Mouse (Mus musculus): ENCODE results near the gene Adgra1. TPM values are rescaled to one million over a fixed set of nuclear protein-coding genes. Genes with fewer than 3 reads are reported as not detected.

Adgra1 gene
- polyA plus RNA-seq, 1 experiment from 2014 or later = not detected

DNA sequence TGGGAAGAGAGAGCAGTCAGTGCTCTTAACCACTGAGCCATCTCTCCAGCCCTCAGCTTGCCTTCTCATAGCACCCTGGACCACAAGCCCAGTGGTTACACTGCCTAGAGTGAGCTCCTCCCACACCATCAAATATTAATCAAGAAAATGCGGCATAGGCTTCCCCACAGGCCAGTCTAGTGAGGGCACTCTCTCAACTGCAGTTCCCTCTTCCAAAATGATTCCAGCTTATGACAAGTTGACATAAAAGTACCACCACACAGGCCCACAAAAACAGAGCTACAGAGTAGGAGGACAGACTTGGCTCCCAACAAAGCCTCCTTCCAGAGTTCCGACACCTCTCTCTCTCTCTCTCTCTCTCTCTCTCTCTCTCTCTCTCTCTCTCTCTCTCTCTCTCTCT lies 29.1 kb downstream of the Adgra1 start:
- no peaks in the 10 kb centered on the region for H3K9me3 ChIP-seq (ENCODE audit: low read length)
- no peaks in the 10 kb centered on the region for H3K36me3 ChIP-seq (replicated peaks; ENCODE audit: insufficient read depth, low read length)
- H3K9ac ChIP-seq (replicated peaks) = no peak overlapping the region
- H3K4me1 ChIP-seq (ENCODE audit: insufficient read depth) = no peaks in the 10 kb centered on the region
- TF ChIP-seq CTCF (IDR thresholded peaks at IDR 0.05; ENCODE audit: low read depth) (no peak), EP300 (IDR thresholded peaks at IDR 0.05; ENCODE audit: low read depth) (no peak)
- no peak for DNase-seq
- no peaks in the 10 kb centered on the region for H3K27me3 ChIP-seq (ENCODE audit: insufficient read depth, low read length)
- no peak overlapping the region for H3K4me2 ChIP-seq (ENCODE audit: low read depth, low read length)
- 63% methylated on average over 2 of the region's 2 CpGs for WGBS (ENCODE audit: insufficient replicate concordance)
- no peak overlapping the region for H3K27ac ChIP-seq (ENCODE audit: low read depth)
- H3K4me3 ChIP-seq (ENCODE audit: low read depth, low read length) = no peak overlapping the region
- no peak for ATAC-seq

DNA sequence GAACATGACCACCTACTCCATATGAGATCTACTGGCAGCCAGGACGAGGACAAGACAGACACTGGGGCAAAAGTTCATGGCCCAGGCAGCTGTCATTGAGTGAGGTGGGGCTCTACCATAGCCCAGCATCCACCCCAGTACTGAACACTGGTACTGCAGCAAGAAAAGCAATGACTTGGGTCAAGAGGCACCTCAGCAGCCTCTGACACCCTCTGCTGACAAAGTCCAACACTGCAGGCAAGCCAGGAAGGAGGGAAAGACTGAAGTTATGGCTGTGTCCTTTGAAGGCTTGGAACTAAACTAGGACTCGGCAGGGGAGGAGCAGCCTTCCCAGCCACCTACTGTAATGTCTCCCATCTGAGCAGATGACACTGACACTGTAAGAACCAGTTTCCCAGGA lies 30.3 kb downstream of the Adgra1 start:
- ATAC-seq = no peak
- Histone ChIP-seq H3K36me3 (replicated peaks; ENCODE audit: insufficient read depth, low read length) (no peaks in the 10 kb centered on the region), H3K9me3 (ENCODE audit: low read length) (no peaks in the 10 kb centered on the region), H3K27me3 (ENCODE audit: insufficient read depth, low read length) (no peaks in the 10 kb centered on the region), H3K4me1 (ENCODE audit: insufficient read depth) (no peaks in the 10 kb centered on the region), H3K4me2 (ENCODE audit: low read depth, low read length) (no peak overlapping the region), H3K9ac (replicated peaks) (no peak overlapping the region), H3K4me3 (ENCODE audit: low read depth, low read length) (no peak overlapping the region), H3K27ac (ENCODE audit: low read depth) (no peak overlapping the region)
- no peak for DNase-seq
- 40% methylated on average over 2 of the region's 2 CpGs for WGBS (ENCODE audit: insufficient replicate concordance)
- TF ChIP-seq EP300 (IDR thresholded peaks at IDR 0.05; ENCODE audit: low read depth) (no peak), CTCF (IDR thresholded peaks at IDR 0.05; ENCODE audit: low read depth) (peak; percentile 29; the same call in 1 of the 2 replicates)

DNA sequence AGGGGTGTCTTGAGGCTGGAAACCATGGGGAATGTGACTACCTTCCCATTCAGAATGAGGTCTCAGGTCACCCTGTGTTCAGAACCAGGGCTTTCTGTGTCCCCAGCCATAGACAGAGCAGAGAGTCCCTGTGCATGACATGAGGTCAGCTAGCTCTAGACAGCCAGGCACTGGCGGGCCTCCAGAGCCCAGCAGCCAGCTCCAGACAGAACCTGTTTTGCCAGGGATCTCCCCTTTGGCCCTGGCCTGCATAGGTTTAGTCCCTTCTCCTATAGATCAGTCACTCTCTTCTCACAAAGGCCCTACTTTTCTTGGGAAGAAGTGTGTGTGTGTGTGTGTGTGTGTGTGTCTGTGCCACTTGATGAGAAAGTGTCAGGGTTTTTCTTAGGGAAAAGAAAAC lies 30.9 kb downstream of the Adgra1 start:
- DNase-seq = no peak
- no peak for ATAC-seq
- H3K4me2 ChIP-seq (ENCODE audit: low read depth, low read length) = no peak overlapping the region
- TF ChIP-seq EP300 (IDR thresholded peaks at IDR 0.05; ENCODE audit: low read depth) (no peak), CTCF (IDR thresholded peaks at IDR 0.05; ENCODE audit: low read depth) (no peak)
- H3K4me3 ChIP-seq (ENCODE audit: low read depth, low read length) = no peak overlapping the region
- no peaks in the 10 kb centered on the region for H3K36me3 ChIP-seq (replicated peaks; ENCODE audit: insufficient read depth, low read length)
- H3K27me3 ChIP-seq (ENCODE audit: insufficient read depth, low read length) = no peaks in the 10 kb centered on the region
- no peak overlapping the region for H3K9ac ChIP-seq (replicated peaks)
- WGBS (ENCODE audit: insufficient replicate concordance) = 42% methylated on average over 1 of the region's 1 CpGs
- no peak overlapping the region for H3K27ac ChIP-seq (ENCODE audit: low read depth)
- no peaks in the 10 kb centered on the region for H3K4me1 ChIP-seq (ENCODE audit: insufficient read depth)
- no peaks in the 10 kb centered on the region for H3K9me3 ChIP-seq (ENCODE audit: low read length)

DNA sequence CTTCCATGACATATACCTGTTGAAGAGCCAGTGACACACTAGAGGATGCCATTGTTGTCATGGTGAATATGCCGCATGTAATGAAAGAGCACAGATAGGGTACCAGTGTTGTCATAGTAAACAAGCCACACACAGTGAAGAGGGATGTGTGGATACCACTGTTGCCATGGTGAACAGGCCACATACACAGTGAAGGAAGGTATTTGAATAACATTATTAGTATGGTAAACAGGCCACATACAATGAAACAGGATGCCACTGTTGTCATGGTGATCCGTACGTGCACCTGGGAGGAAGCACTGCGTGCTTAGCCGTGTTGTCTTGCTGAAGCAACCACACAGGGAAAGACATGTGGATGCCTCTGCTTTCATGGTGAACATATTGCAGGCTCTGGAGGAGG lies 37.0 kb downstream of the Adgra1 start:
- TF ChIP-seq EP300 (IDR thresholded peaks at IDR 0.05; ENCODE audit: low read depth) (no peak), CTCF (IDR thresholded peaks at IDR 0.05; ENCODE audit: low read depth) (no peak)
- Histone ChIP-seq H3K27ac (ENCODE audit: low read depth) (no peak overlapping the region), H3K27me3 (ENCODE audit: insufficient read depth, low read length) (no peaks in the 10 kb centered on the region), H3K4me1 (ENCODE audit: insufficient read depth) (no peaks in the 10 kb centered on the region), H3K4me3 (ENCODE audit: low read depth, low read length) (no peak overlapping the region), H3K36me3 (replicated peaks; ENCODE audit: insufficient read depth, low read length) (no peaks in the 10 kb centered on the region), H3K9me3 (ENCODE audit: low read length) (no peaks in the 10 kb centered on the region), H3K9ac (replicated peaks) (no peak overlapping the region), H3K4me2 (ENCODE audit: low read depth, low read length) (no peak overlapping the region)
- DNase-seq (no peak), ATAC-seq (no peak)
- 80% methylated on average over 5 of the region's 5 CpGs for WGBS (ENCODE audit: insufficient replicate concordance)

DNA sequence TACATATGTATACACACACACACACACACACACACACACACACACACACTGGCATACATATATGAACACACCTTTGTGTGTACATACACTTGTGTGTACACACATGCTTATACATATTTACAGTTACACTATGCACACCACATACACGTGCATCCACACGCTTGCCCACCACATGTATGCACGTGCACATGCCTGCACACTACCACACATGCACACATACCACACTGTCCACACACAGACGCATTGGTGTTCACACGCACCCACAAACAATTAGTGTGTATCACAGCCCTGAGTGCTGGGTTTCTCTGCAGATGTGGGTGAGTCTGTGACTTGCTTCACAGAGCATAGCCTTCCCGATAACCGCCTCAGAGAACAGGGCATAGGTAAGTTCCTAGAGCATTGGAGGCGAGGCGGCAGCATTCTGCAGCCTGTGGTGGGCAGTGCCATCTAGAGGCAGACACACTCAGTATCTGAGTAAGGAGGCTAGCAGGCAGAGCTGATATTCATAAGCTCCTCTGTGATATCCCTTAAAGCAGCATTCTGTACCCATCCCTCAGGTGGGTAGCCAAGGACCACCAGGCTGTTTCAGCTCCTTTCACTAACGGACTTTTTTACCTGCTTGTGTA lies 43.3 kb downstream of the Adgra1 start:
- ATAC-seq (no peak), DNase-seq (no peak)
- H3K9me3 ChIP-seq (ENCODE audit: low read length) = no peaks in the 10 kb centered on the region
- WGBS (ENCODE audit: insufficient replicate concordance) = 62% methylated on average over 10 of the region's 10 CpGs
- no peak overlapping the region for H3K4me2 ChIP-seq (ENCODE audit: low read depth, low read length)
- TF ChIP-seq EP300 (IDR thresholded peaks at IDR 0.05; ENCODE audit: low read depth) (no peak), CTCF (IDR thresholded peaks at IDR 0.05; ENCODE audit: low read depth) (peak; percentile 46)
- H3K4me1 ChIP-seq (ENCODE audit: insufficient read depth) = no peaks in the 10 kb centered on the region
- H3K9ac ChIP-seq (replicated peaks) = no peak overlapping the region
- no peak overlapping the region for H3K4me3 ChIP-seq (ENCODE audit: low read depth, low read length)
- H3K27me3 ChIP-seq (ENCODE audit: insufficient read depth, low read length) = no peaks in the 10 kb centered on the region
- no peaks in the 10 kb centered on the region for H3K36me3 ChIP-seq (replicated peaks; ENCODE audit: insufficient read depth, low read length)
- H3K27ac ChIP-seq (ENCODE audit: low read depth) = no peak overlapping the region

DNA sequence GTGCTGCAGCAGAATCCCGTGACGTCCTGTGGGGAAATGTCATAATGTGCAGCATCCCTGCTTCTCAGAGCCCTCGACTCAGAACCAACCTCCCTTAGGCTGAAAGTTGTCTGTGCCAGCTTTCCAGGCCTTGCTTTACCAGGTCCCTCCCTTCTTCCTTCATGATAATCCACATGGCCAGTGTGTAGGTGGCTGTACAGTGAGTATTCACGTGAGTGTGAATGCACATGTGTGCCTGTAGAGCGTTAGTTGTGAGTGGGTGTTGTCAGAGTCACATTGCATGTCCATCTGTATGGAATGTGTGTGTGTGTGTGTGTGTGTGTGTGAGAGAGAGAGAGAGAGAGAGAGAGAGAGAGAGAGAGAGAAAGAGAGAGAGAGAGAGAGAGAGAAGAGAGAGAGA lies 44.1 kb downstream of the Adgra1 start:
- H3K27me3 ChIP-seq (ENCODE audit: insufficient read depth, low read length) = no peaks in the 10 kb centered on the region
- no peak overlapping the region for H3K9ac ChIP-seq (replicated peaks)
- no peak overlapping the region for H3K27ac ChIP-seq (ENCODE audit: low read depth)
- no peak for DNase-seq
- H3K4me1 ChIP-seq (ENCODE audit: insufficient read depth) = no peaks in the 10 kb centered on the region
- ATAC-seq = no peak
- no peak for TF ChIP-seq CTCF (IDR thresholded peaks at IDR 0.05; ENCODE audit: low read depth)
- TF ChIP-seq EP300 (IDR thresholded peaks at IDR 0.05; ENCODE audit: low read depth) = no peak
- no peaks in the 10 kb centered on the region for H3K36me3 ChIP-seq (replicated peaks; ENCODE audit: insufficient read depth, low read length)
- no peaks in the 10 kb centered on the region for H3K9me3 ChIP-seq (ENCODE audit: low read length)
- no peak overlapping the region for H3K4me2 ChIP-seq (ENCODE audit: low read depth, low read length)
- 69% methylated on average over 5 of the region's 5 CpGs for WGBS (ENCODE audit: insufficient replicate concordance)
- no peak overlapping the region for H3K4me3 ChIP-seq (ENCODE audit: low read depth, low read length)

DNA sequence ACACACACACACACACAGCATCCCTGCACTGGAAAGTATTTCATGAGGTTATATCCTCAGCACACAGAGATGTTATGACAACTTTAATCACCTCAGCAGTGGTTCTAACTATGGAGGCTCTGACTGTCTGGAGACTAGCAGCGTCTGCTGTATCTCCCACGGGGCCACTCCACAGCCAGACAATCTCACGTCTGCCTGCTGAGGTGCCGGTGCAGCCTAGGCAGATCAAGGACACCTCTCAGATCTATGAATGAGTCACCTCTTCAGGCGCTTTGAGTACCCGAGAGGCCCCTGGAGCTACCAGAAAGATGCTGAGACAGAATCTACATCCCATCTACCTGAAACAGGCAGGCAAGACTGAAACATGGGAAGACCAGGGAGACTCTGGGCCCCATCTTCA lies 44.6 kb downstream of the Adgra1 start:
- no peaks in the 10 kb centered on the region for H3K9me3 ChIP-seq (ENCODE audit: low read length)
- no peaks in the 10 kb centered on the region for H3K4me1 ChIP-seq (ENCODE audit: insufficient read depth)
- no peak overlapping the region for H3K4me3 ChIP-seq (ENCODE audit: low read depth, low read length)
- H3K27me3 ChIP-seq (ENCODE audit: insufficient read depth, low read length) = no peaks in the 10 kb centered on the region
- H3K36me3 ChIP-seq (replicated peaks; ENCODE audit: insufficient read depth, low read length) = no peaks in the 10 kb centered on the region
- no peak for DNase-seq
- no peak overlapping the region for H3K27ac ChIP-seq (ENCODE audit: low read depth)
- WGBS (ENCODE audit: insufficient replicate concordance) = 64% methylated on average over 6 of the region's 6 CpGs
- no peak overlapping the region for H3K9ac ChIP-seq (replicated peaks)
- H3K4me2 ChIP-seq (ENCODE audit: low read depth, low read length) = no peak overlapping the region
- ATAC-seq = no peak
- no peak for TF ChIP-seq EP300 (IDR thresholded peaks at IDR 0.05; ENCODE audit: low read depth)
- TF ChIP-seq CTCF (IDR thresholded peaks at IDR 0.05; ENCODE audit: low read depth) = no peak

Measured in liver, postnatal 0 days (tissue).